Mouse (Mus musculus): ENCODE measurements around the gene Aph1c. TPM values are rescaled to one million over a fixed set of nuclear protein-coding genes. Genes with fewer than 3 reads are reported as not detected.

Aph1c gene
- polyA plus RNA-seq, 1 experiment, result 0.22 TPM

- 31% methylated on average over 3 of the region's 3 CpGs for WGBS
- no peaks in the 10 kb centered on the region for H3K27me3 ChIP-seq (ENCODE audit: control insufficient read depth, insufficient read depth, low read length)
- no peak overlapping the region for H3K4me3 ChIP-seq (ENCODE audit: low read depth, low read length)
- peaks cover 10% of the 10 kb centered on the region; the same call in 1 of the 2 replicates for H3K4me1 ChIP-seq (ENCODE audit: control insufficient read depth, insufficient read depth, insufficient read length, low read length)
- TF ChIP-seq POLR2A (IDR thresholded peaks at IDR 0.05; ENCODE audit: low read depth, low read length) (no peak), CTCF (IDR thresholded peaks at IDR 0.05; ENCODE audit: extremely low read depth, insufficient read length, insufficient replicate concordance, low read depth, low read length) (no peak)
- H3K27ac ChIP-seq (ENCODE audit: insufficient read depth, low read depth, low read length), result peak overlapping the region; percentile 95
- H3K36me3 ChIP-seq (ENCODE audit: control insufficient read depth, insufficient read depth, low read length), result no peaks in the 10 kb centered on the region
These were observed 65.3 kb downstream of the Aph1c start for GRCm38 (mm10) chr9:66769275-66769674.

- WGBS, result 41% methylated on average over 1 of the region's 1 CpGs
- Histone ChIP-seq H3K27me3 (ENCODE audit: control insufficient read depth, insufficient read depth, low read length) (no peaks in the 10 kb centered on the region), H3K4me1 (ENCODE audit: control insufficient read depth, insufficient read depth, insufficient read length, low read length) (peaks cover 10% of the 10 kb centered on the region; the same call in 1 of the 2 replicates), H3K4me3 (ENCODE audit: low read depth, low read length) (no peak overlapping the region), H3K27ac (ENCODE audit: insufficient read depth, low read depth, low read length) (peak overlapping the region; percentile 89), H3K36me3 (ENCODE audit: control insufficient read depth, insufficient read depth, low read length) (no peaks in the 10 kb centered on the region)
- TF ChIP-seq CTCF (IDR thresholded peaks at IDR 0.05; ENCODE audit: extremely low read depth, insufficient read length, insufficient replicate concordance, low read depth, low read length) (no peak), POLR2A (IDR thresholded peaks at IDR 0.05; ENCODE audit: low read depth, low read length) (no peak)
These were observed 65.8 kb downstream of the Aph1c start for GRCm38 (mm10) chr9:66768721-66769120.

Other genes with a start within 250 kb of the Aph1c start
- 9.4 and 19.8 TPM in 2 replicates for gene Usp3, start 241.6 kb downstream of the Aph1c start, polyA plus RNA-seq (2012; rRNA removed)
- 2.8 and 4.4 TPM in 2 replicates for gene Car12, start 121.0 kb downstream of the Aph1c start, polyA plus RNA-seq (2012; rRNA removed)
- gene Aph1b, start 39.2 kb downstream of the Aph1c start, polyA plus RNA-seq (2012; rRNA removed), result 0.68 and 0.79 TPM in 2 replicates
- 0.06 TPM in 1 of 2 replicates, not detected in the other for gene Gm10647, start 37.7 kb downstream of the Aph1c start, polyA plus RNA-seq (2012; rRNA removed)
- gene Rab8b, start 85.0 kb upstream of the Aph1c start, polyA plus RNA-seq (2012; rRNA removed), result 2.7 and 3.0 TPM in 2 replicates
- 9.6 and 10.2 TPM in 2 replicates for gene Rps27l, start 111.4 kb upstream of the Aph1c start, polyA plus RNA-seq (2012; rRNA removed)
- gene Lactb, start 140.8 kb upstream of the Aph1c start, polyA plus RNA-seq (2012; rRNA removed), result 16.3 and 26.8 TPM in 2 replicates
- 146 and 242 TPM in 2 replicates for gene Tpm1, start 214.7 kb upstream of the Aph1c start, polyA plus RNA-seq (2012; rRNA removed)

Measured in small intestine, adult 2 months (tissue).